Mouse (Mus musculus) MEL (cell line): ENCODE data around the gene Scrn3. TPM values are rescaled to one million over a fixed set of nuclear protein-coding genes. Genes with fewer than 3 reads are reported as not detected.

Experiments
- DNase-seq: peaks from one replicate; pipeline ENCODE4 v3.0.0; 2011; ENCODE audit warnings: low read depth, low spot score
- H3K27ac ChIP-seq: 2 replicates; pipeline ENCODE4 v1.5.1; 2012; ENCODE audit warnings: low read depth, mild to moderate bottlenecking, control low read depth, low read length, moderate library complexity; ENCODE audit not compliant: control insufficient read depth
- H3K27me3 ChIP-seq, 2 experiments: fragments of 150-350 bp in 1 of 2; sonication (generic) in 1 of 2; 2 replicates each; pipeline ENCODE4 v1.6.1; 2012; ENCODE audit warnings: low read length in 2 of 2, mild to moderate bottlenecking in 2 of 2, improper control_type of control experiment in 1 of 2, moderate library complexity in 1 of 2; ENCODE audit not compliant: insufficient read depth in 2 of 2, control insufficient read depth in 1 of 2
- H3K36me3 ChIP-seq, 2 experiments: 2 replicates each; pipeline ENCODE4 v1.6.1; 2012 to 2014; ENCODE audit warnings: low read length in 2 of 2, improper control_type of control experiment in 1 of 2, inconsistent platforms in 1 of 2, mild to moderate bottlenecking in 1 of 2; ENCODE audit not compliant: insufficient read depth in 2 of 2, control insufficient read depth in 1 of 2
- H3K4me1 ChIP-seq, 2 experiments: fragments of 150-350 bp in 1 of 2; sonication (generic) in 1 of 2; 2 replicates each; pipeline ENCODE4 v1.6.1; 2012; ENCODE audit warnings: low read length in 2 of 2, improper control_type of control experiment in 1 of 2, mild to moderate bottlenecking in 1 of 2; ENCODE audit not compliant: insufficient read depth in 2 of 2, control insufficient read depth in 1 of 2
- H3K4me3 ChIP-seq, 2 experiments: fragments of 150-350 bp in 1 of 2; sonication (generic) in 1 of 2; 2 replicates each; pipeline ENCODE4 v1.5.1; 2012; ENCODE audit warnings: low read depth in 2 of 2, low read length in 2 of 2, mild to moderate bottlenecking in 2 of 2, moderate library complexity in 2 of 2, control low read depth in 1 of 2, improper control_type of control experiment in 1 of 2; ENCODE audit not compliant: control insufficient read depth in 1 of 2, insufficient read depth in 1 of 2
- H3K79me2 ChIP-seq: 2 replicates; pipeline ENCODE4 v1.6.1; 2012; ENCODE audit warnings: mild to moderate bottlenecking, low read length, moderate library complexity; ENCODE audit not compliant: control insufficient read depth, poor library complexity, insufficient read depth
- H3K9ac ChIP-seq: 2 replicates; pipeline ENCODE4 v1.6.1; 2012; ENCODE audit warnings: low read depth, mild to moderate bottlenecking, control low read depth, low read length, moderate library complexity; ENCODE audit not compliant: control insufficient read depth, poor library complexity, severe bottlenecking
- H3K9me3 ChIP-seq: fragments of 150-350 bp; sonication (generic); replicated peaks from 2 replicates; pipeline ENCODE4 v1.6.1; 2012; ENCODE audit warnings: mild to moderate bottlenecking, low read length, improper control_type of control experiment, moderate library complexity; ENCODE audit not compliant: insufficient read depth
- BHLHE40 ChIP-seq: IDR thresholded peaks from 2 replicates; pipeline ENCODE4 v1.6.1; 2012; ENCODE audit warnings: low read depth, mild to moderate bottlenecking, inconsistent platforms, low read length, improper control_type of control experiment, borderline replicate concordance
- CHD1 ChIP-seq: IDR thresholded peaks from 2 replicates; pipeline ENCODE4 v1.6.1; 2012; ENCODE audit warnings: low read depth, mild to moderate bottlenecking, inconsistent platforms, low read length, improper control_type of control experiment
- CHD2 ChIP-seq: IDR thresholded peaks from 2 replicates; pipeline ENCODE4 v1.6.1; 2011; ENCODE audit warnings: low read length, improper control_type of control experiment
- CTCF ChIP-seq, 3 experiments: IDR thresholded peaks in 2 of 3; conservative IDR thresholded peaks in 1 of 3; 2 replicates each; pipeline ENCODE4 v1.5.1; 2011 to 2012; ENCODE audit warnings: low read length in 3 of 3, low read depth in 2 of 3, mild to moderate bottlenecking in 2 of 3, improper control_type of control experiment in 1 of 3, inconsistent platforms in 1 of 3, mixed read lengths in 1 of 3, moderate library complexity in 1 of 3; ENCODE audit not compliant: control insufficient read depth in 1 of 3, insufficient read depth in 1 of 3, poor library complexity in 1 of 3, severe bottlenecking in 1 of 3
- E2F4 ChIP-seq: IDR thresholded peaks from 2 replicates; pipeline ENCODE4 v1.6.1; 2011; ENCODE audit warnings: low read depth, low read length, improper control_type of control experiment, borderline replicate concordance
- EP300 ChIP-seq, 2 experiments: IDR thresholded peaks; 2 replicates each; pipeline ENCODE4 v1.6.1; 2011; ENCODE audit warnings: improper control_type of control experiment in 2 of 2, low read length in 2 of 2, low read depth in 1 of 2, mild to moderate bottlenecking in 1 of 2
- ETS1 ChIP-seq: IDR thresholded peaks from 2 replicates; pipeline ENCODE4 v1.6.1; 2012; ENCODE audit warnings: low read depth, mild to moderate bottlenecking, inconsistent platforms, low read length, improper control_type of control experiment, moderate library complexity
- GABPA ChIP-seq: IDR thresholded peaks from 2 replicates; pipeline ENCODE4 v1.6.1; 2012; ENCODE audit warnings: low read depth, mild to moderate bottlenecking, inconsistent platforms, low read length, improper control_type of control experiment, moderate library complexity
- HCFC1 ChIP-seq: IDR thresholded peaks from 2 replicates; pipeline ENCODE4 v1.6.1; 2012; ENCODE audit warnings: low read depth, mild to moderate bottlenecking, inconsistent platforms, low read length, improper control_type of control experiment, moderate library complexity
- KAT2A ChIP-seq: conservative IDR thresholded peaks from 2 replicates; pipeline ENCODE4 v1.6.1; 2012; ENCODE audit warnings: low read depth, low read length, improper control_type of control experiment, inconsistent platforms
- MXI1 ChIP-seq: IDR thresholded peaks from 2 replicates; pipeline ENCODE4 v1.6.1; 2011; ENCODE audit warnings: mild to moderate bottlenecking, low read depth, low read length, improper control_type of control experiment
- MYB ChIP-seq: IDR thresholded peaks from 2 replicates; pipeline ENCODE4 v1.6.1; 2011; ENCODE audit warnings: mild to moderate bottlenecking, low read depth, low read length, improper control_type of control experiment
- MYC ChIP-seq: IDR thresholded peaks from 2 replicates; pipeline ENCODE4 v1.6.1; 2011; ENCODE audit warnings: low read depth, mild to moderate bottlenecking, low read length, improper control_type of control experiment, moderate library complexity
- NELFE ChIP-seq: IDR thresholded peaks from 2 replicates; pipeline ENCODE4 v1.6.1; 2011; ENCODE audit warnings: low read depth, low read length, improper control_type of control experiment
- POLR2AphosphoS2 ChIP-seq: IDR thresholded peaks from 2 replicates; pipeline ENCODE4 v1.6.1; 2011; ENCODE audit warnings: low read length, improper control_type of control experiment
- POLR2AphosphoS5 ChIP-seq: IDR thresholded peaks from 2 replicates; pipeline ENCODE4 v1.6.1; 2012; ENCODE audit warnings: low read depth, borderline replicate concordance, mild to moderate bottlenecking, inconsistent platforms, low read length, moderate library complexity, mixed read lengths
- RAD21 ChIP-seq: IDR thresholded peaks from 2 replicates; pipeline ENCODE4 v1.6.1; 2011; ENCODE audit warnings: mild to moderate bottlenecking, low read depth, low read length, improper control_type of control experiment
- RCOR1 ChIP-seq: IDR thresholded peaks from 2 replicates; pipeline ENCODE4 v1.6.1; 2012; ENCODE audit warnings: low read depth, mild to moderate bottlenecking, inconsistent platforms, low read length, improper control_type of control experiment
- TAL1 ChIP-seq: IDR thresholded peaks from 2 replicates; pipeline ENCODE4 v1.6.1; 2012; ENCODE audit warnings: mild to moderate bottlenecking, inconsistent platforms, low read length, moderate library complexity, mixed read lengths
- TBP ChIP-seq: IDR thresholded peaks from 2 replicates; pipeline ENCODE4 v1.8.0; 2011; ENCODE audit warnings: low read depth, low read length, improper control_type of control experiment
- USF1 ChIP-seq: IDR thresholded peaks from 2 replicates; pipeline ENCODE4 v1.6.1; 2014; ENCODE audit warnings: low read depth, mild to moderate bottlenecking, inconsistent platforms, low read length, improper control_type of control experiment, moderate library complexity
- USF2 ChIP-seq, 2 experiments: IDR thresholded peaks; 2 replicates each; pipeline ENCODE4 v1.6.1; 2011 to 2012; ENCODE audit warnings: improper control_type of control experiment in 2 of 2, low read length in 2 of 2, borderline replicate concordance in 1 of 2, inconsistent platforms in 1 of 2, low read depth in 1 of 2, mild to moderate bottlenecking in 1 of 2; ENCODE audit not compliant: insufficient read depth in 1 of 2
- ZC3H11A ChIP-seq: IDR thresholded peaks from 2 replicates; pipeline ENCODE4 v1.6.1; 2012; ENCODE audit warnings: low read depth, mild to moderate bottlenecking, inconsistent platforms, low read length, improper control_type of control experiment
- ZMIZ1 ChIP-seq: IDR thresholded peaks from 2 replicates; pipeline ENCODE4 v1.6.1; 2012; ENCODE audit warnings: low read depth, mild to moderate bottlenecking, inconsistent platforms, low read length, improper control_type of control experiment, moderate library complexity
- polyA plus RNA-seq, 2 experiments: library from polyadenylated mRNA; stranded (reverse) in 1 of 2; unstranded in 1 of 2; fragments of >175 nt in 1 of 2; fragments of >200 nt in 1 of 2; gene quantifications; 2 replicates each; pipeline versions ENCODE4 v1.2.1 to v1.2.4; 2012; ENCODE audit warnings: low replicate concordance in 2 of 2, low read depth in 1 of 2; ENCODE audit not compliant: insufficient read length in 2 of 2, insufficient read depth in 1 of 2, missing spikeins in 1 of 2
- total RNA-seq: library from RNA; depleted of rRNA; stranded (reverse); fragments of 300-350 nt; gene quantifications from 2 replicates; pipeline ENCODE4 v1.2.3, GENCODE M21; 2012

Gene Scrn3
- total and polyA plus RNA-seq, 3 experiments, result 3.2 to 7.7 TPM; not detected in 1

DNA sequence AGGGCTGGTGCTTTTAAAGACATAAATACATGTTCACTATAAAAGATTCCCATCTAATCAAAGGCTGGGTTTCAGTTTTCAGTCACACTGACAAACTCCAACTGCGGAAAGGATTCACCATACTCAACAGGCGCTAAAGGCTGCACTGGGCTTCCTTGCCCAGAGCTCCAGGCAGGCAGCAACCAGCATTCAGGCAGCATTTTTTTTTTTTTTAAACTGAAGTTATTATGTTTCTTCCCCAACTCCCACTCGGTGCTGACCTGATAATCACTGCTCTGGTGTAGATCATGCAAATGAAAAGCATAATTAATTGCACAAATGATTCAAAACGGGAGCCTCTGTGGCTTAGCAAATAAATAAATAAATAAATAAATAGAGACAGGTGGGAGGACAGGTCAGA, 44.6 kb upstream of the Scrn3 start:
- DNase-seq, result no peak
- Histone ChIP-seq H3K4me3 (no peak overlapping the region), H3K9ac (no peak overlapping the region), H3K27ac (no peak overlapping the region), H3K27me3 (no peaks in the 10 kb centered on the region), H3K9me3 (no peaks in the 10 kb centered on the region), H3K79me2 (no peaks in the 10 kb centered on the region), H3K36me3 (no peaks in the 10 kb centered on the region), H3K4me1 (no peaks in the 10 kb centered on the region)
- TF ChIP-seq ZMIZ1, result no peak
- no peak for TF ChIP-seq USF2 (IDR thresholded peaks at IDR 0.05; ENCODE audit: borderline replicate concordance in 1 of 2, insufficient read depth in 1 of 2, low read depth in 1 of 2, low read length in 2 of 2)
- no peak for TF ChIP-seq POLR2AphosphoS5
- no peak for TF ChIP-seq E2F4
- no peak for TF ChIP-seq CTCF (IDR thresholded peaks at IDR 0.05 in 2 of 3, conservative IDR thresholded peaks at IDR 0.05 in 1 of 3; ENCODE audit: control insufficient read depth in 1 of 3, insufficient read depth in 1 of 3, low read depth in 2 of 3, low read length in 3 of 3, poor library complexity in 1 of 3, severe bottlenecking in 1 of 3)
- TF ChIP-seq CHD1, result no peak
- TF ChIP-seq CHD2, result no peak
- no peak for TF ChIP-seq POLR2AphosphoS2

DNA sequence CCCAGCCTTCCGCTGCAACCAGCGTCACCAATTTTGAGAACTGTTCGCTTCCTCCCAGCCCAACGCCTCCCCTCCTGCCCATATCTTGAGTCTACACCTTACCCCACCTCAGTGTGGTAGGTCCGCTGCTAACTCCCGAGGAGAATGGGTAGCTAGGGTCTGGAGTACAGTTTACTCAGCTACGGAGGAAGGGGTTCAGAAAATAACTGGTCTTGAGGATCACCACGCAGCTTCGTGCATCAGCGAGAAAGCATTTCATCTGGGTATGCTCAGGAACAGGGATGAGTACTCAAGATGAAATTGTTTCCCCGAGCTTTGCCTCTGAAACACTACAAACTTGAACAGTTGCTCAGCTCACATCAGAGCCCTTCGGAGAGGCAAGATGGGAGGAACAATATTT, 44.1 kb upstream of the Scrn3 start:
- no peaks in the 10 kb centered on the region for H3K4me1 ChIP-seq

DNA sequence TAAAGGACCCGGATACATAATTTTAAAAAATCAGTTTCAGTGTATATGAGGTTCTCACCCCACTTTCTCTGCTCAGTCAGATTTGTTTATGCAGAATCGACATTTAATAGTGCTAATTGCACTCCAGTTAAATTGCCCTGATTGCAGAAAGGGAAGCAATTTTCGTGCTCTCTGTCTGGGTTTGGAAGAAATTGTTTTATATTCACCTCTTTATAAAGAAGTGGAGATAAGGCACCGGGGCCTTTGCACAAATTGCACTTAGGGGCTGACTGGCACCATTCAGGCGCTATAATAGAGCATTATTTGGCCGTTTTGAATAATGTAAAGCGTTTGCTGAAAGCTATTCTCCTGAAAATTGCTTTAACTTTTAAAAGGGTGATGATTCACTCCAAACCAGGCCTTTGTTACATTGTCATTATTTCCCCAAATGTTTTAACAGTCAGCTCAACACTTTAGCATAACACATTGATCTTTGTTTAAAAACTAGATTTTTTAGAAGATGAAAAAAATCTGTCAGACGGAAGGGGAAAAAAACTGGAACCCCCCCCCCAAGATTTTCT, 43.5 kb upstream of the Scrn3 start:
- Histone ChIP-seq H3K4me1 (no peaks in the 10 kb centered on the region), H3K27ac (no peak overlapping the region), H3K79me2 (no peaks in the 10 kb centered on the region), H3K9ac (no peak overlapping the region), H3K36me3 (no peaks in the 10 kb centered on the region), H3K4me3 (no peak overlapping the region), H3K27me3 (no peaks in the 10 kb centered on the region), H3K9me3 (no peaks in the 10 kb centered on the region)
- TF ChIP-seq POLR2AphosphoS5 (no peak), KAT2A (no peak), USF2 (IDR thresholded peaks at IDR 0.05; ENCODE audit: borderline replicate concordance in 1 of 2, insufficient read depth in 1 of 2, low read depth in 1 of 2, low read length in 2 of 2) (no peak), HCFC1 (no peak), TBP (no peak), RAD21 (no peak), E2F4 (no peak), RCOR1 (no peak), MXI1 (no peak), USF1 (no peak), POLR2AphosphoS2 (no peak), MYB (no peak), ETS1 (no peak), TAL1 (no peak), ZC3H11A (no peak), BHLHE40 (no peak), EP300 (IDR thresholded peaks at IDR 0.05; ENCODE audit: low read depth in 1 of 2, low read length in 2 of 2) (no peak), NELFE (no peak), GABPA (no peak)
- no peak for DNase-seq

More for the DNA sequence above, 44.1 kb upstream of the Scrn3 start:
- no peaks in the 10 kb centered on the region for H3K79me2 ChIP-seq
- TF ChIP-seq KAT2A (no peak), MYC (no peak)
- H3K27ac ChIP-seq, result no peak overlapping the region
- no peaks in the 10 kb centered on the region for H3K27me3 ChIP-seq
- H3K36me3 ChIP-seq, result no peaks in the 10 kb centered on the region
- H3K9ac ChIP-seq, result no peak overlapping the region
- no peak for DNase-seq
- no peaks in the 10 kb centered on the region for H3K9me3 ChIP-seq
- H3K4me3 ChIP-seq, result no peak overlapping the region
